Mouse (Mus musculus) heart, postnatal 0 days (tissue): ENCODE measurements around the gene Shisa9. TPM values are rescaled to one million over a fixed set of nuclear protein-coding genes. Genes with fewer than 3 reads are reported as not detected.

Experiments
- ATAC-seq: fragments of 200-750 bp; cut with Nextera tagmentation; 2 replicates; pipeline ENCODE4 v1.8.0; 2017; ENCODE audit warnings: low read depth, moderate number of reproducible peaks, moderate library complexity; ENCODE audit not compliant: insufficient read depth
- DNase-seq: peaks from one replicate; pipeline ENCODE4 v3.0.0-alpha.2; 2016; ENCODE audit warnings: low spot score
- H3K27ac ChIP-seq: fragments of 300-500 bp; sonication (generic); 2 replicates; pipeline ENCODE4 v1.5.1; 2014; ENCODE audit warnings: low read depth, mild to moderate bottlenecking
- H3K27me3 ChIP-seq: fragments of 300-500 bp; sonication (generic); 2 replicates; pipeline ENCODE4 v1.6.1; 2014; ENCODE audit warnings: low read length, mixed read lengths; ENCODE audit not compliant: control insufficient read depth, insufficient read depth
- H3K36me3 ChIP-seq: fragments of 300-500 bp; sonication (generic); replicated peaks from 2 replicates; pipeline ENCODE4 v1.6.1; 2014; ENCODE audit warnings: low read length, mixed read lengths; ENCODE audit not compliant: control insufficient read depth, insufficient read depth
- H3K4me1 ChIP-seq: fragments of 300-500 bp; sonication (generic); 2 replicates; pipeline ENCODE4 v1.6.1; 2014; ENCODE audit warnings: antibody characterized with exemption; ENCODE audit not compliant: control insufficient read depth, insufficient read depth
- H3K4me2 ChIP-seq: fragments of 300-500 bp; sonication (generic); 2 replicates; pipeline ENCODE4 v1.6.1; 2014; ENCODE audit warnings: low read depth, mild to moderate bottlenecking, low read length, moderate library complexity
- H3K4me3 ChIP-seq: fragments of 300-500 bp; sonication (generic); 2 replicates; pipeline ENCODE4 v1.5.1; 2014; ENCODE audit warnings: low read depth, low read length
- H3K9ac ChIP-seq: fragments of 300-500 bp; sonication (generic); replicated peaks from 2 replicates; pipeline ENCODE4 v1.6.1; 2014; ENCODE audit warnings: low read depth, low read length, mixed read lengths
- H3K9me3 ChIP-seq: fragments of 300-500 bp; sonication (generic); replicated peaks from 2 replicates; pipeline ENCODE4 v1.6.1; 2016; ENCODE audit warnings: low read length; ENCODE audit not compliant: control insufficient read depth
- CTCF ChIP-seq: IDR thresholded peaks from 2 replicates; pipeline ENCODE4 v1.5.1; 2016; ENCODE audit warnings: antibody characterized with exemption, control low read depth, low read depth
- EP300 ChIP-seq: IDR thresholded peaks from 2 replicates; pipeline ENCODE4 v1.6.1; 2016; ENCODE audit warnings: antibody characterized with exemption, low read depth
- whole genome bisulfite sequencing: fragments of 180-500 bp; shearing (Covaris S2); extraction: QIAGEN DNeasy Blood & Tissue Kit; methylation state at CpG from one replicate; pipeline ENCODE4 v1.1.7; 2014; 5-methylcytosine and 5-hydroxymethylcytosine counted together
- polyA plus RNA-seq: library from polyadenylated mRNA; unstranded; fragments of >200 nt; fragmentation: Nextera tagmentation; extraction: Ambion mirVana; gene quantifications from 2 replicates; pipeline ENCODE4 v1.2.1, GENCODE M21; 2015
- total RNA-seq: library from RNA; depleted of rRNA; stranded (reverse); fragments of >200 nt; gene quantifications from 2 replicates; pipeline ENCODE4 v1.2.3, GENCODE M21; 2014; ENCODE audit warnings: low replicate concordance

Shisa9 gene
- total and polyA plus RNA-seq, 2 experiments from 2014 or later = 0.10 TPM; not detected in 1

DNA sequence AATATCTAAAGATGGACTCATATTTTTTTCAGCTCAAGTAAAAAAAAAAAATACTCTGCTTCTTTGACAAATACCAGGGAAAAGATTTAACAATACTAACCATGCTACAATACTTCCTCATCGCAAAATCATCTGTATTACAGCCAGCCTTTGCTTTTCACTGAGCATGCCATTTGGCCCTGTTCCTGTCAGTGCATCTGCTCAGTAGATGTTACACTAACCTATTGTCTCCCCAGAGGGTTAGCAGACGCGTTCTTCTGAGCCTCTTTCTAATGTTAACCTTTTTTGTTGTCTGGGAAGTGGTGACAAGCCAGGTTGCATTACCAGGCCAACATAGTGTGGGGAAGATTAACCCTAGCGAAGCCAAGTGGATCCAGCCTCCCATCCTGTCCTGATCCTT is 10.2 kb upstream of the Shisa9 start:
- DNase-seq (no peak), ATAC-seq (no peak)
- H3K27ac ChIP-seq = no peak overlapping the region
- no peak overlapping the region for H3K4me2 ChIP-seq
- no peak for TF ChIP-seq EP300
- no peak for TF ChIP-seq CTCF
- H3K9ac ChIP-seq = no peak overlapping the region
- H3K4me1 ChIP-seq = no peaks in the 10 kb centered on the region
- H3K9me3 ChIP-seq = no peaks in the 10 kb centered on the region
- H3K4me3 ChIP-seq = no peak overlapping the region
- H3K27me3 ChIP-seq = 0 out of 2 replicates have a peak, but pooled peaks cover 3% of the 10 kb centered on the region
- H3K36me3 ChIP-seq = no peaks in the 10 kb centered on the region
- WGBS = 27% methylated on average over 4 of the region's 4 CpGs

GRCm38 (mm10) chr16:11976737-11977136 is 7.2 kb upstream of the Shisa9 start:
- H3K9me3 ChIP-seq = no peaks in the 10 kb centered on the region
- ATAC-seq (no peak), DNase-seq (no peak)
- H3K4me2 ChIP-seq = no peak overlapping the region
- 72% methylated on average over 2 of the region's 2 CpGs for WGBS
- no peaks in the 10 kb centered on the region for H3K4me1 ChIP-seq
- H3K9ac ChIP-seq = no peak overlapping the region
- TF ChIP-seq CTCF (no peak), EP300 (no peak)
- H3K36me3 ChIP-seq = no peaks in the 10 kb centered on the region
- H3K27me3 ChIP-seq = peaks cover 12% of the 10 kb centered on the region
- H3K4me3 ChIP-seq = no peak overlapping the region
- no peak overlapping the region for H3K27ac ChIP-seq

DNA sequence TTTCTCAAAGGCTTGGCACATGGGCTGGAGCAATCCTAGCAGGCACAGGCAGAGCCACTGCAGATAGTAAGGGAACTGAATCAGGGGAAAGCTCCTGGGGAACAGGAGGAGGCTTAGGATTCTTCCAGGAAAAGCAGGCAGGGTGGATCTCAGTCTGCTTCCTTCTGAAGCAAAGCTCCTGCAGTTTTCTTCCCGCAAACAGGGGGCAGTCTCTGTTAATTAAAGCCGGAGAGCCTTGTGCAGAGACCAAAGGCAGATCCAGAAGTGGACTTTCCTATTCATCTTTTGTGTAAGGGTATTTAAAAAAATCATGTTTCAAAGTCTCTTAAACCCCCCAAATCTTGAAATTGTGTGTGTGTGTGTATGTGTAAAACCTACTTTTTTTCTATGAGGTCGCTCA is 3.1 kb upstream of the Shisa9 start:
- Histone ChIP-seq H3K27me3 (peaks cover 51% of the 10 kb centered on the region), H3K4me1 (peaks cover 5% of the 10 kb centered on the region; the same call in 1 of the 2 replicates), H3K4me2 (no peak overlapping the region), H3K9me3 (no peaks in the 10 kb centered on the region), H3K9ac (no peak overlapping the region), H3K36me3 (no peaks in the 10 kb centered on the region), H3K4me3 (no peak overlapping the region), H3K27ac (no peak overlapping the region)
- peak; percentile 35 for DNase-seq
- TF ChIP-seq CTCF = peak; percentile 60
- no peak for TF ChIP-seq EP300
- ATAC-seq = no peak
- 13% methylated on average over 3 of the region's 3 CpGs for WGBS

DNA sequence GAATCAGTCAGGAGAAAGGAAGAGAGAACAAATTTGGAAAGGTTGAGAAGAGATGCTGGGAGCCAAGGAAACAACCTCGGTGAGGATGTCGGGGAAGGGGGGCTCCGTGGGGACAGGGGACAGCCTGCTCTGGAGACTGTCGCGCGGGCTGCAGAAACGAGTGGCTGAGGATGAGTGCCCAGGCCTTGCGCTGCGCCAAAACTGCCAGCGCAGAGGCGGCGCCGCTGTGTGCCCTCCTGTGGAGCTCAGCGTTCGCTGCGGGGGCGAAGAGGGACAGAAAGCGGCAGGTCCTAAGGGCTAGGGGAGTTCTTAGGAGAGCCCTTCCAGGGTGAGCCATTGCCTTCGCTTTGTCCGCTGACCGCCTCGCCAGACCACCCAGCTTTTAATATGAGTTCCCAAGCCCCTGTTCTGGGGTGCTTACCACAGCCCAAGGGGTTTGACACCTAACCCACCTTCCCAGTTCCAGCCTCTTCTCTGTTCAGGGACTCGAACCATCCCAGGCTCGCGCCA is 752 bp upstream of the Shisa9 start:
- no peak for ATAC-seq
- no peaks in the 10 kb centered on the region for H3K36me3 ChIP-seq
- peak overlapping the region; percentile 97 for H3K4me2 ChIP-seq
- H3K27me3 ChIP-seq = peaks cover 68% of the 10 kb centered on the region
- H3K9me3 ChIP-seq = no peaks in the 10 kb centered on the region
- WGBS = 2% methylated on average over 24 of the region's 25 CpGs
- TF ChIP-seq EP300 (no peak), CTCF (no peak)
- no peak overlapping the region for H3K27ac ChIP-seq
- H3K4me1 ChIP-seq = peaks cover 5% of the 10 kb centered on the region; the same call in 1 of the 2 replicates
- H3K9ac ChIP-seq = no peak overlapping the region
- DNase-seq = no peak
- H3K4me3 ChIP-seq = peak overlapping the region; percentile 61

DNA sequence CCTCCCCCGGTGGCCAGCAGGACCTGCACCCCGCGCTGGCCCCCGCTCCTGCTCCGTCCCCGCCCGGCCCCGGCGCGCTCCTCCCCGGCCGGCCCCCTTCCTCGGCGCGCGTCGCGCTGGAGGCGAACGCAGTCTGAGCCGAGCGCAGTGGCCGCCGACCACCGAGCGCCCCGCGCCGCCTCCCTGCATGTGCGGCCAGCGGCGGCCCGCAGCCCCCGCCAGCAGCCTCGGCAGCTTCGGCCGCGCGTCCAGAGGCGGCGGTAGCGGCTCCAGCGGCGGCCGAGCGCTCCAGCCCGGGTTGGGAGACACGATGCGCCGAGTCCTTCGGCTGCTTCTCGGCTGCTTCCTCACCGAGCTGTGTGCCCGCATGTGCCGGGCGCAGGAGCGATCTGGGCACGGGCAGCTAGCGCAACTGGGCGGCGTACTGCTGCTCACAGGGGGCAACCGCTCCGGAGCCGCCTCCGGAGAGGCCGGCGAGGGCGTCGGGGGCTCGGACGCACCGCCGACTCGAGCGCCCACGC is 418 bp downstream of the Shisa9 start:
- Histone ChIP-seq H3K4me3 (peak overlapping the region; percentile 61), H3K9me3 (no peaks in the 10 kb centered on the region), H3K27me3 (peaks cover 79% of the 10 kb centered on the region), H3K9ac (no peak overlapping the region), H3K27ac (no peak overlapping the region), H3K4me2 (peak overlapping the region; percentile 97), H3K36me3 (no peaks in the 10 kb centered on the region), H3K4me1 (peaks cover 5% of the 10 kb centered on the region; the same call in 1 of the 2 replicates)
- ATAC-seq (peak; percentile 49), DNase-seq (no peak)
- WGBS = under 1% methylated on average over 63 of the region's 76 CpGs
- TF ChIP-seq CTCF (no peak), EP300 (no peak)

DNA sequence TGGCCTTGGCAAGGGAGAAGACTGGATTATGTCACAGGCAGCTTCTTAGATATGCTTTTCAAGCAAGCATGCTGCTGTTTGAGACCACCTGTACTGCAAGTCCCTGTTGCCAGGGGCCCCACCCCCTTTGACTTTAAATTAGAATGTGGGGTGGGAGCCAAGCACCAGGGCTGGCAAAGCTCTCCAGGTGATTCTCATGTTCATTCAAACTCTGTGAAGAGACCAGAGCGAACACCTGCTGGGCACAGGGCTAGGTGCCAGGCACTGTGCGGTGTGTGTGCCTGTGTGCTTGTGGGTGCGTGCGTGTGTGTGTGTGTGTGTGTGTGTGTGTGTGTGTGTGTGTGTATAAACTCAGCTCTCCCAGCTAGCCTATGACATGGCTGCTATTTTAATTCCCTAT is 3.1 kb downstream of the Shisa9 start:
- TF ChIP-seq CTCF = no peak
- TF ChIP-seq EP300 = no peak
- WGBS = 76% methylated on average over 4 of the region's 4 CpGs
- H3K4me1 ChIP-seq = peaks cover 5% of the 10 kb centered on the region; the same call in 1 of the 2 replicates
- no peak overlapping the region for H3K9ac ChIP-seq
- H3K27ac ChIP-seq = no peak overlapping the region
- no peaks in the 10 kb centered on the region for H3K9me3 ChIP-seq
- no peaks in the 10 kb centered on the region for H3K36me3 ChIP-seq
- H3K4me3 ChIP-seq = no peak overlapping the region
- no peak for ATAC-seq
- peaks cover 74% of the 10 kb centered on the region for H3K27me3 ChIP-seq
- no peak overlapping the region for H3K4me2 ChIP-seq
- no peak for DNase-seq
